Mouse (Mus musculus): ENCODE results near the gene Prrt1.

Prrt1 gene

GRCm38 (mm10) chr17:34671151-34672066 is 42.1 kb downstream of the Prrt1 start:
- DNase-seq (ENCODE audit: inconsistent ontology term) = peak; percentile 13

DNA sequence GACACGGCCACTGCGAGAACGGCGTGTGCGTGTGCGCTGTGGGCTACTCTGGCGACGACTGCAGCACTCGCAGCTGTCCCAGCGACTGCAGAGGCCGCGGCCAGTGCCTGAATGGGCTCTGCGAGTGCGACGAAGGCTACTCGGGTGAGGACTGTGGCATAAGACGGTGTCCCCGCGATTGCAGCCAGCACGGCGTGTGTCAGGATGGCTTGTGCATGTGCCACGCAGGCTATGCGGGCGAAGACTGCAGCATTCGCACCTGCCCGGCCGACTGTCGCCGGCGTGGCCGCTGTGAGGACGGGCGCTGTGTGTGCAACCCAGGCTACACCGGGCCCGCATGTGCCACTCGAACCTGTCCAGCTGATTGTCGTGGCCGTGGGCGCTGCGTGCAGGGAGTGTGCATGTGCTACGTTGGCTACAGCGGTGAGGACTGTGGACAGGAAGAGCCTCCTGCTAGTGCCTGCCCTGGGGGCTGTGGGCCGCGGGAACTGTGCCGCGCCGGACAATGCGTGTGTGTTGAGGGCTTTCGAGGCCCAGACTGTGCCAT is 43.0 kb downstream of the Prrt1 start:
- DNase-seq (ENCODE audit: inconsistent ontology term) = no peak

DNA sequence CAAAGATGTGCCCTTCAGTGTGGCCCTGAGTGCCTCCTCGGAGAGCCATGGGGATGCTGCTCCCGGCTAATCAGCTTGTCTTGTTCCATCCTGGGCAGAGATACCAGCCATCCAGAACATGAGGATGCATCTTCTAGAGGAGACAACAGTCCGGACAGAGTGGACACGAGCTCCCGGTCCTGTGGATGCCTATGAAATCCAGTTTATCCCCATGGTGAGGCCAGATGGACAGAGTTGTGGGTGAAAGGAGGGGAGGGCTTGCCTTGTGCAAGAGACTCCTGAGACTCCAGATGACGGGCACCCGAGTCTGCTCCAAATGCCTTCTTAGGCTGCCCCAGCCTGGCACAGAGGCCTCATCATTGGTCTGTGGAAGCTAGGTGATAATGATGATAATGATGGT is 43.8 kb downstream of the Prrt1 start:
- no peak for DNase-seq (ENCODE audit: inconsistent ontology term)

GRCm38 (mm10) chr17:34674524-34675204 is 45.3 kb downstream of the Prrt1 start:
- DNase-seq (ENCODE audit: inconsistent ontology term) = no peak

GRCm38 (mm10) chr17:34675205-34676092 is 46.1 kb downstream of the Prrt1 start:
- DNase-seq (ENCODE audit: inconsistent ontology term) = no peak

DNA sequence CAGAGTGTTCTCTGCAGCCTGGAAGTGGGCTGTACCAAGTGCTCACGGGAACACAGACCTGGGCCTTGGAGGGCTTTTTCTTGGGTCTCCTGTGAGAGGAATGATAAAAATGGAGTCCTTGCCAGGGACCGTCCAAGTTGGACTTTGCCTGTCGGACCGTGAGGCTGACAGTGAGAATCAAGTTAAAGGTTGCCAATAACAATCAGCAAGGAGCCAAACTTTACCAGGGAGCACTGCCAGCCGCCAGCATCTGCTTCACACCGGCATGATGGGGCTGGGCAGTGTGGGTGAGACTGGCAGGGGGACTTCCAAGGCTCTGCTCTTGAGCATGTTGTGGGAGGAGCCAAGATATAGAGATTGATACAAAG is 46.7 kb downstream of the Prrt1 start:
- DNase-seq (ENCODE audit: inconsistent ontology term) = no peak

DNA sequence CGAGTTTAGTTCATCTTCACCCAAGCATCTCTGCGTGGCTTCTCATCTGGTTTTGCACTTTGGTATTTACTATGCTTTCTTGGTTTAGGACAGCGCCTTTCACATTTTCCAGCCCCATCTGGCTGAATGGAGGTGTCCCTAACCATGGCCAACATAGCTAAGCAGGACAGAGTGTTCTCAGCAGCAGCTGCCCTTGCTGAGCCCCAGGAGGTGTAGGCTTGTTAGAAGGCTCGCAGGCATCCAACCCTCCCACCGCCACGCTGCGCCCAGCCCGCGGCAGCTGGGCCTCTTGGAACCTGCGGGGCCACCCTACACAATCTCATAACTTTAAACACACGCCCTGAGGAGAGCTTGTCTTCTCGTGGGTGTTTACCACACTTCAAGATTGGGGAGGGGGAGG is 47.3 kb downstream of the Prrt1 start:
- DNase-seq (ENCODE audit: inconsistent ontology term) = no peak

GRCm38 (mm10) chr17:34680191-34680590 is 50.9 kb downstream of the Prrt1 start:
- no peak for DNase-seq (ENCODE audit: inconsistent ontology term)

DNA sequence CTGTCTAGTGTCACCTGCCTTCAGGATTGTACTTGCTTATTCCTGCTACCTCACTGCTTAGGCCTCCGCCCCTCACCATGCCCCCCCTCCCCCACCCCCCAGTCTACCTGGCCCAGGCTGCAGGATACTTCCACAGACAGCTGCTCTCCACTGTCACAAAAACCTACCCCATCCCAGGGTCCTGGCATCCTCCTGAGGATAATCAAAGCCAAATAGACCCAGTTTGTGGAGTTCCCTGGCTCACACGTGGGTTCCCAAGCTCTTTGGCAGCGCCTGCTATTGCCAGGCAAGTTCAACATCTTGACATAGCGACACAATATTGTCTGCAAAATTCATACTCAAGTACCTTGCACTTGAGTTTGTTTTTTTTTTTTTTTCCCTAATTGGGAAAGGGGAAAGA is 51.3 kb downstream of the Prrt1 start:
- no peak for DNase-seq (ENCODE audit: inconsistent ontology term)

DNA sequence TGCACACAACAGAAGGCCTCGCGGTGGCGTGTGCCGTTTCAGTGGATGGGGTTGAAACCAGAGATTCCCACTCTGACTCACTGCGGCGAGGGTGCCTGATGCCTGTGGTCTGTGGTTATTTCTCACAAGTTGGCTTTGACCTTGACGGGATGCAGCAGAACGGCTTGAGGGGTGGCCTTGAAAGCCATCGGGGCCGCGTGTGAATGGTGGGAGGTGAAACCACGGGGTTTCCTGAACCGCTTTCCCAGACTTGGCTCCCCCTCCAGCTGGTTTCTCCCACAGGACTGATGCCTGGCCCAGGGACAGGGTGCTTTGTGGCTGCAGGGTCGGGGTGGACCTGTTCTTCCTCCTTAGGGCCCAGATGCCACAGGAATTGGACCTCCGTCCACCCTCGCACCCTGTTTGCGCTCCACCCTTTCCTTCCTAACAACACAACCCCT is 51.8 kb downstream of the Prrt1 start:
- DNase-seq (ENCODE audit: inconsistent ontology term) = peak; percentile 75

GRCm38 (mm10) chr17:34681881-34682536 is 52.7 kb downstream of the Prrt1 start:
- no peak for DNase-seq (ENCODE audit: inconsistent ontology term)
